Mouse (Mus musculus) spleen, postnatal 10 days (tissue): ENCODE measurements around the gene Atp8b5.

Experiments used
- DNase-seq, 2 experiments: peaks; one replicate each; pipeline ENCODE4 v3.0.0; 2021 to 2022; ENCODE audit warnings: low spot score in 2 of 2

Atp8b5 gene

DNA sequence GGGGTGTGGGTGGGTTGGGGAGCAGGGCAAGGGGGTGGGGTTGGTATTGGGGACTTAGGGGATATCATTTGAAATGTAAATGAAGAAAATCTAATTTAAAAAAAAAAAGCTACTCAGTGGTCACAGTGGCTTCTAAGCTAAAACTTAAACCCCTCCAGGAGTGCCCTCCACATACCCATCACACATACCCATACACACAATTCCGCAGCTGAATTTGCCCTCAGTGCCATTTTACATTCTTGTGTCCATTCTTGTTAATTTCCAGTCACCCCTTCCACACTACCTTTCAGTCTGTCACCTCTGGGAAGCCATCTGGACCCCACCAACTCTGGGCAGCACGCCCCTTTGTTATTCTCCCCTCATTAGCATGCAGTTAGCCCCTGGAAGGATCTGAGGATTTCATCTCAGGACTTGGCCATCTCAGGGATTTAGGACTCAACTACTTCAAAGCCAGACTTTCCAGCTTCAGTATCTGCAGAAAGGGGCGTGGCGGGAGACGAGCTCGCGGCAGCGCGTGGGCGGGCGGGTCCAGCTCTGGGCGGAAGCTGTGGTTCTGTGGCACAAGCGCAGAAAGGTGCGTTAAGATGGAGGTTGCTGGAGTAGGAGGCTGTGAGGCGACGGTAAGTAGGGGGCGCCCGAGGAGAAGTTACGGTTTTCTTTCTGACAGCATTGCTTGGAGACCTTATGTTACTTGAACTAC lies at the start of gene Atp8b5:
TSS of gene Atp8b5 (plus strand) at position 537 of the 700 bp plus-strand sequence.
- DNase-seq = peak; percentile 13 to 67

DNA sequence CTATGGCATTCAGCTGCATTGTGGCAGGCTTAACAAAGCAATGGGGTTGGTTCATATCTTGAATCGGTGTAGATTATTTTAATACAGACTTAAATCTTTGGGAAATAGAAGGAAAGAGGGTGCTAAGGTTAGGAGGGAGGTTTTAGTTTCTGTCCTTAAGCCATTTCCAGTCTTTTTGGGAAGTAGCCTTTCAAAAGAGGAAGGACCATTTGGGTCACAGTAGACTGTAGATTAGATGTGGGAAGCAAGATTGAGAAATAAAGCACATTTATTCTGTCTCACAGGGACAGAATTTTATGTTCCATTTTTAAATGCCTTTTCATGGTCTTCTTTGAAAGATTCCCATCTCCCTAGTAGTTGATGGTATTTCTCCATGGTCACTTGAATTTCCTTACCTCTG lies 49.0 kb upstream of the Atp8b5 start:
- no peak for DNase-seq

- no peak for DNase-seq
Measured at GRCm38 (mm10) chr4:43231821-43232220, 35.1 kb upstream of the Atp8b5 start.

GRCm38 (mm10) chr4:43232985-43233384 lies 34.0 kb upstream of the Atp8b5 start:
- DNase-seq = no peak

- no peak for DNase-seq
Measured at GRCm38 (mm10) chr4:43233489-43233888, 33.5 kb upstream of the Atp8b5 start.

GRCm38 (mm10) chr4:43236898-43237297 lies 30.1 kb upstream of the Atp8b5 start:
- no peak for DNase-seq

- DNase-seq = no peak
Measured at GRCm38 (mm10) chr4:43240716-43241115, 26.2 kb upstream of the Atp8b5 start.

DNA sequence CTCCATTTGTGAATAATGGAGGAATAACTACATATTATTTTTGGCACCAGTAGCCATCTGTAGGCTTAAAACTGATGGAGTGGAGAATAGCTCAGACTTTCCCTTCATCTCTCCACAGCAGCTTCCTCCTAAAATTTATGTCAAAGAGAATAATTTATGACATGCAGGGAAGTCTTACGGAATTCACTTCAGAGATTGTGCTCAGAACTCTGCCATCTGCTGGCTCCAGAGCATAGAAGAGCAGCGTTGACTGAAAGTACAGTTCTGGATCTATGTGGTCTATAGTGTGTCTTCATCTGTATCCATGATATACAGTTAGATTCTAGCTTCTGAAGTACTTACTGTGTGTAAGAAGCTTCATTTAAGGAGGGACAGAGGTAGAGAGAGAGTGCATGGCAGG lies 22.9 kb upstream of the Atp8b5 start:
- DNase-seq = no peak

DNA sequence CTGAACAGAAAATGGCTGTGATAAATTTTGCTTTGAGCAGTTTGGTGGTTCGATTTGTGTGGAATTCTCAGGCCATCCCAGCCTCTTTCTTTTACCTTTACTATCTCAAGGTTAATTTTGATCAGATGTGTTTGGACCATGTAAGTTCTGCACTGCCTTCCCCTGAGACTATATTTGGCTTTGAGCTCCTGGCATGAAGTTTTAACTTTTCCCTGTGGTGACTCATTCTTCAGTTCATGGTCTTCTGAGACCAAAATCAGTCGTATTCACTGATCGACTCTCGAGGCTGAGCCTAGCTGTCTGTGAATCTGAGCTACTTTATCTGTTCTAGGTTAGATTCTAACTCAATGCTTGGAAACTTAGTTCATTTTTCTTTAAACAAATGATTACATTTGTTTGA lies 21.2 kb upstream of the Atp8b5 start:
- no peak for DNase-seq

GRCm38 (mm10) chr4:43248026-43248425 lies 18.9 kb upstream of the Atp8b5 start:
- DNase-seq = no peak

GRCm38 (mm10) chr4:43248909-43249308 lies 18.1 kb upstream of the Atp8b5 start:
- DNase-seq = no peak

- DNase-seq = no peak
Measured at GRCm38 (mm10) chr4:43251269-43251668, 15.7 kb upstream of the Atp8b5 start.

GRCm38 (mm10) chr4:43257040-43257439 lies 9.9 kb upstream of the Atp8b5 start:
- no peak for DNase-seq

- no peak for DNase-seq
Measured at GRCm38 (mm10) chr4:43258556-43258955, 8.4 kb upstream of the Atp8b5 start.

GRCm38 (mm10) chr4:43259435-43259834 lies 7.5 kb upstream of the Atp8b5 start:
- no peak for DNase-seq

DNA sequence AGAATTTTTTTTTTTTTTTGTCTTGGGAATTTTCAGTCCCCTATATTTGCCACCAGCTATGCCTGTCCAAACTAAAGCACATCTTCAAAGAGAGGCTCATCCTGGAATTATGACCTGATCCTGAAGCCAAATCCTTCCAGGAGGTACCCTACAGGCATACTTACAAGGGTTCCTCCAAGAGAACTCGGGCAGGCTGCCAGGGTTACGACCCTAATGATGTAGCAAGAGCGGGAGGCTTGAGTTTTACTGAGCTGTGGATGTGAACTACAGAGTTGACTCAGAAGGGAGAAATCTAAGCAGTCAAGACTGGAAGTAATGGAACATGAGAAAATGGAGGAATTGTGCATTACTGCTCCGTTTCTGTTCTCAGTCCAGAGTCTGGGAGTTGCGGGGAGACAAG lies 6.9 kb upstream of the Atp8b5 start:
- DNase-seq = no peak

DNA sequence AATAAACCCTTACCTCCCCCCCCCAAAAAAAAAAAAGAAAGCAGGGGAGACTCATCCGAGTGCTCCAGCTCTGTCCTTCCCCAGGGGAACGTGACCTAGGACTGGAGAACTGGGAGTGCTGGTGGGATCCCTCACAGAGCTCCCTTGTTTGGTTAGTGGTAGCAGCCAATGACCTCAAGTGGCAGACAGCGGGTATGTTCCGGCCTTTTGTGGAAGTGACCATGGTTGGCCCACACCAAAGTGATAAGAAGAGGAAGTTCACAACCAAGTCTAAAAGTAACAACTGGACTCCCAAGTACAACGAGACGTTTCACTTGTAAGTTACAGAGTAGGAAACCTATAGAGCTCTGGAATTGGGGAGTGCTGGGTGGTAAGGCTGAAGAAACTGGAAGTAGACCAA lies 4.1 kb upstream of the Atp8b5 start:
- no peak for DNase-seq

- DNase-seq = no peak
Measured at GRCm38 (mm10) chr4:43266146-43266545, 813 bp upstream of the Atp8b5 start.

DNA sequence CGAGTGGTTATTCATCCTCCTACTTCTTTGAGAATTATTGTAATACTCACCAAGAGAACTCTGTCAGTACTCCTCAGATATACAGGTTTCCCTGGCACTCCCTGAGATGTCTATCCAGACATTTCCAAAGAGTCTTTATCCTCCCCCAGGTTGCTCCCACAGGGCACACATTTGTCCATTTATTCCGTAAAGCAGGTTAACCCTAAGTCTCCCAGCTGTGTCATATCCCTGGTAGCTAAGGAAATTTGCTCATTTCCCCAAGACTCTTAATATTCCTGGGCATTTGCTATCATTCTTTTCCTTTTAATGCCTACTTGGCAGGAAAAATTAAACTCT lies 332 bp downstream of the Atp8b5 start:
- DNase-seq = no peak

GRCm38 (mm10) chr4:43285476-43285875 lies 18.5 kb downstream of the Atp8b5 start:
- DNase-seq = no peak

- DNase-seq = no peak
Measured at GRCm38 (mm10) chr4:43287305-43287704, 20.3 kb downstream of the Atp8b5 start.

DNA sequence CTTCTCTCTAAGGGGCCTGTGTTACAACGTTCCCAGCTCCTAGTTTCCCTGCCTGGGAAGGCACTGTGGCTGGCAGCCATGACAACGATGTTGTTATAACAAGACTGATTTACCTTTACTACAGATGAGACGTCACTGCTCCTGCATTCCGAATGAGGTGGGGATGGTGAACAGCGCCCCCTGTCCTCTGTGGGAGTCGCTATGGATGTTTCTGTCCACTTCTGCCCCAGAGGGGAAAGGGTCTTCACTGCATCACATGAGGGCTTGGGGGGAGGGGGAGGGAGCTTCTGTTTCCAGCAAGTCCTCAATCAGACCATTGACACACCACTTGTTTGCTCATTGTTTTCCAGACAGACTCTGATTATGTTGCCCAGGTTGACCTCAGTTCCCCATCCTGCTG lies 27.0 kb downstream of the Atp8b5 start:
- DNase-seq = no peak

- DNase-seq = no peak
Measured at GRCm38 (mm10) chr4:43309696-43310338, 42.9 kb downstream of the Atp8b5 start.

DNA sequence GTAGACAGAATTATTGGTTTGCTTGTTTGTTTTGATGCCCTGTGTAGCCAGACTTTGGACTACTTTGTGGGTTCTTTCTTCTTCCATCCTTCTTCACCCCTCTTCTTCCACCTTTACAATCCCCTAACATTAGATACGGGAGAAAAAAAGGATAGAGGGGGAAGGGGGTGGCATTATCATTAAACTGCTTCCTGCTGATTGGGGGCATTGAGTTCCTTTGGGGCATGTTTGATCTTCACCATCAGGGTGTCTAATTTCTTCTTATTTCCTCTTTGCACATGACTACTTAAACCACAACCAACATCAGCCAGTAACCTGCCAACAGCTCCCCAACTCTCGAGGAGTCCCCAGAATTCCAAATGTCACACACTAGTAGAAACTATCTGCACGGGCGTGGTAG lies 54.6 kb downstream of the Atp8b5 start:
- no peak for DNase-seq
